Mouse (Mus musculus) skeletal muscle tissue, postnatal 0 days (tissue): ENCODE results near the gene Gm28038. TPM values are rescaled to one million over a fixed set of nuclear protein-coding genes. Genes with fewer than 3 reads are reported as not detected.

Experiments
- polyA plus RNA-seq: library from polyadenylated mRNA; unstranded; fragments of >200 nt; fragmentation: Nextera tagmentation; extraction: Ambion mirVana; gene quantifications from 2 replicates; pipeline ENCODE4 v1.2.1, GENCODE M21; 2015

Gm28038 gene
- polyA plus RNA-seq, result not detected in 2 replicates

GRCm38 (mm10) chr2:30280743-30281142 lies at the start of gene Gm28038:
Gm28038 (plus strand) TSS chr2:30281043.

DNA sequence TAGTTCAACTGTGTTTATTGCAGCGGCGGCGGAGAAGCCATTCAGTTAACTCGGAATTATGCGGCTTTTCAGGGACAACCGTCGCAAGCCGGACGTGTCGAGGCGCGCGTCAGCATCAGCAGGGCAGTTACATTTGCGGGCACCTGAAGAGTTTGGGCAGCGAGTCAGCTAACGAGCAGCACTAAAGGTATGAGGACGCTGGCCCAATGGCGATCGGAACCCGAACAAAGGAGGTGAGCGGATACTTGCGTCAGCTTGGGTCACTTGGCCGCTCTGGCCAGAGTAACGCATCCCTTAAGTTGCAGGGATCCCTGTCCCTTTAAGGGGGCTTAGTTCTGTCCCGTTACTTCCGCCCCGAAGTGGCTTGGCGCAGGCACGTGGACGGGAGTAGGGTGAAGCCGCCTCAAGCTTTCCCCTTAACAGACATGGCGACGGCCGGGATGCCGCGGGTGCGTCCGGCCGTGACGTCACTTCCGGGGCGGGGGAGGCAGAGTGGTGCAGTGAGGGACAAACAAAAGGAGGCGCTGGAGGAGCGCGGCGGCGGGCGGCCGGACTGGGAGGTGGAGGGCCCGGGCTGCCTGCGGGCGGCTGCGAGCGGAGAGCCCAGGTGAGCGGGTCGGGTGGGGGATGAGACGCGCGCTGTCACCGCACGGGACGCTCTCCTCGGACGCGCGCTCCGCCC lies 43.5 kb upstream of the Gm28038 start, which contains the start of gene Lrrc8a:
Gene Lrrc8a, plus strand, starts transcription at position 517 of the 682 bp plus-strand sequence.

DNA sequence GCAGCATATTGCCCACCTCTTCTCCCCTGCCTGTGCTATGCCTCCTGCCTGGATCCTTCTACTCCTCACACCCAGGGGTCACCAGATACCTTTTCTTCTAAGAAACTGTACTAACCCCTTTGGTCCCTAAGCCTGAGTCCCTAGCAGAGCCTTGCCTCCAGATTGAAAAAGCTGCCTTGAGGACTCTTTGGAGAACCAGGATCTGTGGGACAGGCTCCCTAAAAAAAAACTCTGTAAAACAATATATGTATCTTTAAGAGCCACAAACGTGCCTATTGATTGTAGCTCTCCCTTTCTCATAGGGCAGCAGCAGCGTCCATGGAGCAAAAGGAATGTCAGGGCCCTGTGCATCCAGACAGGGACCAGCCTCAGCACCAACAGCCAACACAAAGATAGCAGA lies 40.6 kb upstream of the Gm28038 start, which contains the start of gene Gm28035:
Gene Gm28035, plus strand, starts transcription at position 301 of the 400 bp plus-strand sequence.

GRCm38 (mm10) chr2:30265767-30266253 lies 15.0 kb upstream of the Gm28038 start, which contains the start of gene Phyhd1:
Phyhd1 (plus strand) TSS chr2:30266203.

GRCm38 (mm10) chr2:30286192-30287026 lies 5.6 kb downstream of the Gm28038 start, which contains the start of the genes Dolk and Nup188:
Dolk (minus strand) TSS chr2:30286334.
Nup188 (plus strand) TSS chr2:30286397.

Other genes with a start within 250 kb of the Gm28038 start
- gene Wdr34, start 232.2 kb upstream of the Gm28038 start, polyA plus RNA-seq, result 12.5 and 13.9 TPM in 2 replicates
- gene Set, start 223.7 kb upstream of the Gm28038 start, polyA plus RNA-seq, result 133 and 153 TPM in 2 replicates
- gene Pkn3, start 203.4 kb upstream of the Gm28038 start, polyA plus RNA-seq, result 3.1 and 3.2 TPM in 2 replicates
- 7.4 and 9.1 TPM in 2 replicates for gene Zdhhc12, start 187.4 kb upstream of the Gm28038 start, polyA plus RNA-seq
- gene Zer1, start 156.5 kb upstream of the Gm28038 start, polyA plus RNA-seq, result 3.4 and 4.3 TPM in 2 replicates
- 2.5 and 4.2 TPM in 2 replicates for gene Tbc1d13, start 147.3 kb upstream of the Gm28038 start, polyA plus RNA-seq
- gene Endog, start 109.5 kb upstream of the Gm28038 start, polyA plus RNA-seq, result 52.5 and 63.3 TPM in 2 replicates
- gene Spout1, start 102.6 kb upstream of the Gm28038 start, polyA plus RNA-seq, result 14.9 and 20.0 TPM in 2 replicates
- 9.6 TPM in 2 replicates for gene Kyat1, start 75.2 kb upstream of the Gm28038 start, polyA plus RNA-seq
- 17.7 and 19.1 TPM in 2 replicates for gene Lrrc8a, start 43.3 kb upstream of the Gm28038 start, polyA plus RNA-seq
- 0.10 and 0.16 TPM in 2 replicates for gene Gm28035, start 40.5 kb upstream of the Gm28038 start, polyA plus RNA-seq
- 22.3 and 22.4 TPM in 2 replicates for gene Phyhd1, start 14.8 kb upstream of the Gm28038 start, polyA plus RNA-seq
- gene Dolk, start 5.3 kb downstream of the Gm28038 start, polyA plus RNA-seq, result 27.4 and 34.2 TPM in 2 replicates
- gene Nup188, start 5.4 kb downstream of the Gm28038 start, polyA plus RNA-seq, result 8.8 and 9.5 TPM in 2 replicates
- gene Sh3glb2, start 78.3 kb downstream of the Gm28038 start, polyA plus RNA-seq, result 52.3 and 73.6 TPM in 2 replicates
- 14.9 and 16.2 TPM in 2 replicates for gene Miga2, start 83.2 kb downstream of the Gm28038 start, polyA plus RNA-seq
- 16.2 and 19.4 TPM in 2 replicates for gene Dolpp1, start 111.2 kb downstream of the Gm28038 start, polyA plus RNA-seq
- 227 and 232 TPM in 2 replicates for gene Crat, start 134.8 kb downstream of the Gm28038 start, polyA plus RNA-seq
- gene Ptpa, start 135.0 kb downstream of the Gm28038 start, polyA plus RNA-seq, result 84.5 and 101 TPM in 2 replicates
- gene Ier5l, start 193.2 kb downstream of the Gm28038 start, polyA plus RNA-seq, result 2.1 and 2.8 TPM in 2 replicates